Mouse (Mus musculus) mature B cell (primary cell): Measurements from ENCODE around the gene Ncf4.

Experiments used
- in situ Hi-C: fragments of 300-500 bp; cut with MboI; formaldehyde crosslinking; loops from 2 replicates; pipeline ENCODE4 v1.14.3; 2019

Ncf4 gene

DNA sequence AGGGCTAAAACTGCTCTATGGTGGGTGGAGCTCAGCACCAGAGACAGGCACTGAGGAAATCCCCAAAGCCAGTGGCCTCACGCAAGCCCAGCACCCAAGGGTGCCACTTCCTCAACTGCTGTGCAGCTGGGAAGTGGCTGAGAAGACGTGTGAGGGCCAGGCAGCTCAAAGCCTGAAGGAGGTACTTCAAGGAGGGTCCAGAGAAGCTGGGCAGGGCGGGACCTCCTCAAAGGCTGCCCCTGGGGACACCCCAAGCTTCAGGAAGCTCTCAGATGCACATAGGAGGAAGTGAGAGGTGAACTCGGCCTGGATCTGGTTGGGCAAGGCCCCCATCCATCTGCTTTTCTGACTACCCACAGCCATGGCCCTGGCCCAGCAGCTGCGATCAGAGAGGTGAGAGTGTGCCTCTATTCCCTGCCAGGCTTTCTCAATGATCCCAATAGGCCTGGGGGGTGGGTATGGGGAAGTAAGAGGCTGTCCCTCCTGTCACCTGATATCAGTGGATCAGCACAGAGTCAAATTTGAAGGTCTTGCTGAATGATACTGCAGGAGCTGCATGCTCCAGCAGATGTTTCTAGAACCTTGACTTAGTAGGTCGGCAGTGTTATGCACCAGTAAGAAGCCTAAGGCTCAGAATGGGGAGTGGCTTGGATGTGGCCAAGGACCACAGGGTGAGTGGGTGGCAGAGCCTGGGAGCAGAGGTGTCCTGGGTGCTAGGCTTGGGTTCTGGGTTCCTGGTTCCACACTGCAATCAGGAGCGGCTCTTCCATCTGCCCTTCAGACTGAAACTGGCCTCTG lies at the start of gene Ncf4:
Gene Ncf4 (plus strand): TSS at position 107 of the 798 bp plus-strand sequence.
- in situ Hi-C loops, result no loop called here

- in situ Hi-C loops, result loop anchor here (25.0 kb wide), 1 partner anchor 167 kb away; no protein-coding TSS in a partner anchor
Observed at GRCm38 (mm10) chr15:78195096-78195880, 49.3 kb upstream of the Ncf4 start.

DNA sequence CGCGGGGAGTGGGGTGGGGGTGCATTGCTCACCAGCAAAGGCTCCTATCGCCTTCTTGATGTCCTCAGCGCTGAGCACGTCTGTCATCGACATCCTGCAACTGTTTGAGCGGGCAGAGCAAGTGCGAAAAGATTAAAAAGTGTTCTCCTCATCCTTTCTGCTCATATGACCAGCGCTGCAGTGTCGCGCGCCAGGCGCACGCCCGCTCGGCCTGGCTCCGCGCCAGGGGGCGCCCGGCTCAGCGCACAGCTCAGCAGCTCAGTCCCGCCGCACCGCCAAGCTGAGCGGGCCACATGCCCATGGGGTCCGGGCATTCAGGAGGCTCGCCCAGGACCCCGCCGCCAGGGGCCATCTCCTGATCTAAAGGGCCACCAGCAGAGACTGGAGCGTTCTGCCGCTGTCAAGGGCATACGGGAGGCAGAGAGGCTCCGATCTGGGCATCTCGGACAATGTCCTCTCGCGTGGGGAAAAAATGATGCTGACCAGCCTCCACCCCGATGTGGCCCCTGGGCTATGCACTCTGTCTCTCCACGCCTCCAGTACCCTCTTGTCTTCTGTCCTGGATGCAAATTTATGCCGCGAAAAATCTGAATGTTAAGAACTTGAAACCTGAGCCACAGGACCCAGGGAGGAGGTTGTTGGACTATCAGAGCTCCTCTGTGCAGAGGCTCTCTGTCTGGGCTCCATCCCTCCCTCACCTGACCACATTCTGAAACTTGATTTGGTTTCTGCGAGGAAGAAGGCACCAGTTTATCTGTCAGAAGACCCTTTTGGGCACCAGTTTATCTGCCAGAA lies 40.4 kb upstream of the Ncf4 start:
- in situ Hi-C loops, result no loop called here

- in situ Hi-C loops, result no loop called here
Observed at GRCm38 (mm10) chr15:78205192-78205591, 39.4 kb upstream of the Ncf4 start.

- in situ Hi-C loops, result no loop called here
Observed at GRCm38 (mm10) chr15:78206312-78206711, 38.3 kb upstream of the Ncf4 start, which contains the start of gene Pvalb. Pvalb (minus strand) TSS chr15:78206400.

- in situ Hi-C loops, result no loop called here
Observed at GRCm38 (mm10) chr15:78210203-78210602, 34.4 kb upstream of the Ncf4 start.

DNA sequence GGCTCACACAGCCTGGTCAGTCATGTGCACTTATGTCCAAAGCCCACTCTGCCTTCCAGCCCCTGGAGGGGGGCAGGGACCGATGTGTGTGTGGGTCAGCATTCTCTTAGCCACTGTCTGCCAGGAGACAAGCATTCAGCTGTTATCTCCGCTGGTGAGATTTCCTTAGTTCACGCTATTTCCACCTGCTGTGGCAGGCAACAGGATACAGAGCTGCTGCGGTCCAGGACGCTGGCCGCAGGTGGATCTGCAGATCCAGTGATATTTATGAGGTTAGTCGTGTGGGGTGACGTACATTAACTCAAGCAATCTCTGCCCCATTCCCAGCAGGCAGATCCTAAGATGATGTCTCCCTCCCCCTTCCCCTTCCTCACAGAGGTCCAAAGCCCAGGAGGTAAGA lies 33.2 kb upstream of the Ncf4 start:
- in situ Hi-C loops, result no loop called here

DNA sequence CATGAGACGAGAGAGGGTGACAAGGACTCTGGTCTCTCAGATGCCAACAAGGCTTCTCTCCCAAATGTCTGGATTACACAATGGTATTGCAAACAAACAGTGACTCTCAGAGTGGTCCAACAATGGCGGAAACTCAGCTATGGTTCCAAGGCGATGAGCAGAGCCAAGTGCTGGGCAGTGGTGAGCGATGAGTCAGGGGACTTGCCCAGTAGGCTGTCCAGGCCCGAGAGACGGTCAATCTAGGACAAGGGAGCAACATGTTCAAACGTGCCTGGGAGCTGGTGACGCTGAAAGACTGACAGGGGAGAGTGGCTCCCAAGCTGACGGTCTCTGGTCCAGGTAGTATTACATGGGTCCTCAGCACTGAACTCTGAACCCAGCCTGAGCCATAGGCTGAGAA lies 29.3 kb upstream of the Ncf4 start:
- in situ Hi-C loops, result no loop called here

- in situ Hi-C loops, result no loop called here
Observed at GRCm38 (mm10) chr15:78227816-78228215, 16.8 kb upstream of the Ncf4 start.

DNA sequence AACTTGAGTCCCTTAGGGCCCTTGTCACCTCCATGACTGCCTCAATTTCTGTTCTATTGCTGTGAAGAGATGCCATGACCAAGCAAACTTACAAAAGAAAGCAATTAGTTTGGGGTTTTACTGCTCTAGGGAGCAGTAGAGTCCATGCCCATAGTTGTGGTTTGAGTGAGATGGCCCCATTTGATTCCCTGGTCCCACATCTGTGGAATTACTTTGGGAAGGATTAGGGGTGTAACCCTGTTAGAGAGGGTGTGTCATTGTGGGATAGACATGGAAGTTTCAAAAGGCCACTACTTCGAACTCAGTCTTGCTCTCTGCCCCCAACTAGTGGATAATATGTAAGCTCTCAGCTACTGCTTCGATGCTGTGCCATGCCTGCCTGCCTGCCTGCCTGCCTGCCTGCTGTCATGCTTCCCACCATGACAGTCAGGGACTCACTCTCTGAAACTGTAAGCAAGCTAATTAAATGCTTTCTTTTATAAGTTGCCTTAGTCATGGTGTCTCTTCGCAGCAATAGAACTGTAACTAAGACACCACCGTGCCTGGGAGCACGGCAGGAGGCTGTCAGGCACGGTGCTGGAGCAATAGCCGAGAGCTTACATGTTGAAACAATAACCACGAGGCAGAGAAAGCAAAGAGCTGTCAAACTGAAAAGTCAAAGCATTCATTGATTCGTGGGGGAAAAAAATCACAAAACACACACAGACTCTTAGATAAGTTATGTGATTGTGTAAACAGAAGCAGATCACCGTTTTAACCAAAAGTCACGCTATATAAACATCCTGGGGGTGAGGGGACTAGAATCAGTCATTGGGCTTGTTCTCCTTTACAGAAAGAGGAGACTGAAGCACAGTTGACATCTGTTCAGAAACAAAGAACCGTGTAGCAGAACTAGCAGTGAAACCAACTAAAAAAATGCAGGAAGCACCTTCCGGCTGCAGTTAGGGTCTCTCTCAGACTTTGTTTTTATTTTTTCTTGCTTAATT lies 13.0 kb upstream of the Ncf4 start:
- in situ Hi-C loops, result no loop called here

GRCm38 (mm10) chr15:78234823-78235509 lies 9.6 kb upstream of the Ncf4 start:
- in situ Hi-C loops, result no loop called here

GRCm38 (mm10) chr15:78239453-78239852 lies 5.1 kb upstream of the Ncf4 start:
- in situ Hi-C loops, result no loop called here

DNA sequence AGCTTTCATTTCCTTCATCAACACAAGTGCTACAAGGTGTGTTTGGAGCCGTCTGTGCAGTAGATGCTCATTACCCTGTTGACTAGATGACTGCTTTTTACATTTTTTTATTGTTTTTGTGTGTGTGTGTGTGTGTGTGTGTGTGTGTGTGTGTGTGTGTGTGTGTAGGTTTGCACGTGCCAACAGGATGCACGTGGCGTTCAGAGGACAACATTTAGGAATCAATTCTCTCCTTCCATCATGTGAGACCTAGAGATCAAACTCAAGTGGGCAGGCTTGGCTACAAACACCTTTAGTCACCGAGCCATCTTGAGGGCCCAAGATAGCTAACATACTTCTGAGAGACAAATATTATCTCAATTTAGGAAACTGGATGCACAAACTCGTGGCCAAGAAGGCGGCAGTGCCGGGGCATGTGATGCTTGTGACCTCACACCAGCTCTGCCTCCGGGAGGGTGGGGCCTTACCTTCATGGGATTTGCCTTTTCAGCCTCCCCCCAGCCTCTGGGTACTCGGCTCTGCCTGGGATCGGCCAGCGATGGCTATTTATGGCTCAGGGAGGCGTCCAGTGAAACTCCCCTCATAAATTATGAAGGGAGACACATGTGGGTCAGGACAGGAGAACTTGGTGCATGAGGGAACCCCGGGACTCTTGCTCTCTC lies 4.5 kb upstream of the Ncf4 start:
- in situ Hi-C loops, result no loop called here

GRCm38 (mm10) chr15:78241335-78241734 lies 3.3 kb upstream of the Ncf4 start:
- in situ Hi-C loops, result no loop called here

DNA sequence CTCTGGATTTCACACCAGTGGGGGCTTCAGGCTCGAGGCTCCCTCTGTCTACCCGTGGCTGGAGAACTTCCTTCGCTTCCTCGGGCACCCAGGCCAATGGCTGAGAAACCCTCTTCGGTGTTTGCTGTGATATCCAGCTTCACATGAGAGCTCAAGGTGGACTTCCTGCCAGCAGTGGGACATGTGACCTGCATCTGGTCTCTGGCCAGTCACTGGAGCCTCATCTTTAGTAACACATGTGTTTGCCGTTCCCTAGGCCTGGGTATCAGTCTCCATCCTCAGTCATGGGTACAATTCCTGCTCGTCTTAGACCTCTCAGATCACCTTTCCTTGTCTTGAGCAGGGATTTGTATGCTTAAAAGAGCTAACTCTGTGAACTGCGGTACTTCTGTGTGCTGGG lies 1.5 kb upstream of the Ncf4 start:
- in situ Hi-C loops, result no loop called here

DNA sequence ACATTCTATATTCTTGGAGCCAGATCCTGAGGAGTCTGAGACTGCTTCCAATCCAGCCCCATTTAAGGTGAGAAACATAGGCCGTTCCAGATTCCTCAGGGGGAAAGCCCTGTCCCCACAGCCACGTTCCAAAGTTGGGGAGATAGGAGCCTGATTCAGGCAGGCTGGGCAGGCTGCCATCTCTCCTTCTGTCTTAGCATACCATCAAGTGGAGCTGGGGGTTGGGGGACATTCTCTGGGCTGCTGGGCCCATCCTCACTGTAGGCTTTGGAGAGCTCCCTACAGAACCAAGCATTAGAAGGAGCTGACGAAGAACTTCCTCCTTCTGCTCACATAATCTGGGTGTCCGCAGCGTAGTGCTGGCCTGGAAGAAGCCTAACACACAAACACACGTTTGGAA lies 827 bp upstream of the Ncf4 start:
- in situ Hi-C loops, result no loop called here

DNA sequence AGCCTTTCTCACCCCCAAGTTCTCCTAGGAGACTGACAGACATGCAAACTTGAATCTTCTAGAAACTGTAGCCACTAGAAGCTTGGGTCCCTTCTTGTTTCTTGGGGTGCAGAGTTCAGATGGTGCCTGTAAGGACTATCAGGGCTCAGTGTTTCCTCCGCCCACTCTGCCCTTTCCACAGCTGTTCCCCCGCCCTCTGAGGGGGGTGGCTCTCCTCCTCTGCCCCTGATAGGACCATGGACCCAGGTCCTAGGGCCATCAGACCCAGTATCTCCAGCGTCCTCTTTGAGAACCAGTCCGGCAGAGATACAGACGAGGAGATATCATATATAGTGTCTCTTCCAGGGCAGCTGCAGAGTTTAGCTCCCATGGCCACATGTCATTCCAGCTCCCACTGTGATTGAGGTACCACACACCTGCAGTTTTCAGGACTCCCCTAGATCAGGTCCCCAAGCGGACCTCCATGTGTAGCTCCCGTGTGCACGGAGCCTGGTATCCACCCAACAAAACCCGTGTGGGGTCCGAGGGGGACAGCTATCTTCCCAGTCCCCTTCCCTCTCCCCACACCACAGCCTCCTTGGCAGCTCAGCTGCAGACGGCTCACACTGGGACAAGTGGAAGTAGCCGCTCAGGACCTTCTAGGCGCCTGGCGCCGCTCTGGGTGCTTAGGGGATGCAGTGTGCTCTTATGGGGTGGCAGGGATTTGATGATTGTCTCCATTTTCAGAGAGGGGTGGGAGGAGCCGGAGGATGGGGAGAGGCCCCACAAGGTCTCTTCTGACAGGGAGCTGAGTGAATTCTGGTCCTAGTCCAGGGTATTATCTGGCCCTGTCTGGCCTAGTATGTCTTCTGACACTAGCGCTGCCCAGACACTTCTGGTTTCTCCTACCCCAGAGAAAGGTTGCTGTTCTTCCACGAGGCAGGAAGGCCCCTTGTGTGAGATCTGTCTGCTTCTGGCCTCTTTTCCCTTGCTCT lies 1.8 kb downstream of the Ncf4 start:
- in situ Hi-C loops, result no loop called here

GRCm38 (mm10) chr15:78247659-78248058 lies 3.1 kb downstream of the Ncf4 start:
- in situ Hi-C loops, result no loop called here

- in situ Hi-C loops, result no loop called here
Observed at GRCm38 (mm10) chr15:78248410-78248809, 3.8 kb downstream of the Ncf4 start.
